Mouse (Mus musculus) kidney, embryonic 15.5 days (tissue): ENCODE measurements around the gene Raver1. TPM values are rescaled to one million over a fixed set of nuclear protein-coding genes. Genes with fewer than 3 reads are reported as not detected.

Source experiments
- ATAC-seq: fragments of 200-750 bp; cut with Nextera tagmentation; replicated peaks from 2 replicates; pipeline ENCODE4 v1.8.0; 2017; ENCODE audit warnings: moderate TSS enrichment; ENCODE audit not compliant: low FRiP score
- H3K27ac ChIP-seq: fragments of 300-500 bp; sonication (generic); 2 replicates; pipeline ENCODE4 v1.5.1; 2015; ENCODE audit warnings: mild to moderate bottlenecking, inconsistent platforms
- H3K27me3 ChIP-seq: fragments of 300-500 bp; sonication (generic); 2 replicates; pipeline ENCODE4 v1.6.1; 2015; ENCODE audit warnings: inconsistent platforms
- H3K36me3 ChIP-seq: fragments of 300-500 bp; sonication (generic); 2 replicates; pipeline ENCODE4 v1.6.1; 2015; ENCODE audit warnings: inconsistent platforms
- H3K4me1 ChIP-seq: fragments of 300-500 bp; sonication (generic); 2 replicates; pipeline ENCODE4 v1.6.1; 2015; ENCODE audit warnings: inconsistent platforms
- H3K4me2 ChIP-seq: fragments of 300-500 bp; sonication (generic); 2 replicates; pipeline ENCODE4 v1.6.1; 2015; ENCODE audit warnings: moderate library complexity, mild to moderate bottlenecking, inconsistent platforms
- H3K4me3 ChIP-seq: fragments of 300-500 bp; sonication (generic); replicated peaks from 2 replicates; pipeline ENCODE4 v1.5.1; 2015; ENCODE audit warnings: mild to moderate bottlenecking, inconsistent platforms
- H3K9ac ChIP-seq: fragments of 300-500 bp; sonication (generic); 2 replicates; pipeline ENCODE4 v1.6.1; 2015; ENCODE audit warnings: mild to moderate bottlenecking, inconsistent platforms
- H3K9me3 ChIP-seq: fragments of 300-500 bp; sonication (generic); replicated peaks from 2 replicates; pipeline ENCODE4 v1.6.1; 2016; ENCODE audit warnings: inconsistent platforms
- WGBS: fragments of 180-500 bp; shearing (Covaris S2); methylation state at CpG from one replicate; pipeline ENCODE4 v1.1.7; 2015; ENCODE audit warnings: mixed read lengths; 5-methylcytosine and 5-hydroxymethylcytosine counted together
- polyA plus RNA-seq: library from polyadenylated mRNA; unstranded; fragments of >200 nt; fragmentation: Nextera tagmentation; extraction: Ambion mirVana; gene quantifications from 2 replicates; pipeline ENCODE4 v1.2.1, GENCODE M21; 2015

Gene Raver1
- polyA plus RNA-seq, 1 experiment from 2014 or later: 76.3 TPM

- Histone ChIP-seq H3K27ac (no peak overlapping the region), H3K4me2 (no peak overlapping the region), H3K9ac (no peak overlapping the region), H3K27me3 (no peaks in the 10 kb centered on the region), H3K4me1 (peaks cover 8% of the 10 kb centered on the region), H3K9me3 (no peaks in the 10 kb centered on the region), H3K4me3 (no peak overlapping the region), H3K36me3 (peaks cover 44% of the 10 kb centered on the region)
- no peak for ATAC-seq
- 79% methylated on average over 2 of the region's 2 CpGs for WGBS
Observed at GRCm38 (mm10) chr9:21126259-21126627, 34.4 kb upstream of the Raver1 start.

- ATAC-seq: no peak
- 82% methylated on average over 9 of the region's 9 CpGs for WGBS
- Histone ChIP-seq H3K4me1 (peaks cover 8% of the 10 kb centered on the region), H3K36me3 (peaks cover 47% of the 10 kb centered on the region), H3K9ac (no peak overlapping the region), H3K4me3 (no peak overlapping the region), H3K27me3 (no peaks in the 10 kb centered on the region), H3K9me3 (no peaks in the 10 kb centered on the region), H3K4me2 (no peak overlapping the region), H3K27ac (no peak overlapping the region)
Observed at GRCm38 (mm10) chr9:21125502-21126258, 33.9 kb upstream of the Raver1 start.

GRCm38 (mm10) chr9:21124837-21125236 is 33.0 kb upstream of the Raver1 start:
- H3K4me2 ChIP-seq: no peak overlapping the region
- H3K27ac ChIP-seq: no peak overlapping the region
- no peak overlapping the region for H3K9ac ChIP-seq
- H3K4me3 ChIP-seq: no peak overlapping the region
- 84% methylated on average over 5 of the region's 5 CpGs for WGBS
- H3K4me1 ChIP-seq: no peaks in the 10 kb centered on the region
- ATAC-seq: no peak
- no peaks in the 10 kb centered on the region for H3K9me3 ChIP-seq
- H3K36me3 ChIP-seq: peaks cover 52% of the 10 kb centered on the region
- no peaks in the 10 kb centered on the region for H3K27me3 ChIP-seq

GRCm38 (mm10) chr9:21121483-21121882 is 29.7 kb upstream of the Raver1 start:
- no peak for ATAC-seq
- Histone ChIP-seq H3K4me2 (no peak overlapping the region), H3K36me3 (peaks cover 40% of the 10 kb centered on the region), H3K4me1 (no peaks in the 10 kb centered on the region), H3K9me3 (no peaks in the 10 kb centered on the region), H3K9ac (no peak overlapping the region), H3K27me3 (no peaks in the 10 kb centered on the region), H3K27ac (no peak overlapping the region), H3K4me3 (no peak overlapping the region)
- 89% methylated on average over 16 of the region's 16 CpGs for WGBS

GRCm38 (mm10) chr9:21117073-21117472 is 25.3 kb upstream of the Raver1 start:
- H3K9me3 ChIP-seq: no peaks in the 10 kb centered on the region
- no peak overlapping the region for H3K27ac ChIP-seq
- H3K4me1 ChIP-seq: no peaks in the 10 kb centered on the region
- no peaks in the 10 kb centered on the region for H3K27me3 ChIP-seq
- no peak overlapping the region for H3K4me3 ChIP-seq
- H3K36me3 ChIP-seq: peaks cover 15% of the 10 kb centered on the region
- 68% methylated on average over 6 of the region's 6 CpGs for WGBS
- ATAC-seq: no peak
- no peak overlapping the region for H3K9ac ChIP-seq
- H3K4me2 ChIP-seq: no peak overlapping the region

GRCm38 (mm10) chr9:21115105-21115504 is 23.3 kb upstream of the Raver1 start:
- H3K4me2 ChIP-seq: no peak overlapping the region
- no peaks in the 10 kb centered on the region for H3K4me1 ChIP-seq
- H3K36me3 ChIP-seq: peaks cover 3% of the 10 kb centered on the region; the same call in 1 of the 2 replicates
- no peak overlapping the region for H3K27ac ChIP-seq
- no peaks in the 10 kb centered on the region for H3K27me3 ChIP-seq
- no peak for ATAC-seq
- 87% methylated on average over 8 of the region's 8 CpGs for WGBS
- no peak overlapping the region for H3K4me3 ChIP-seq
- H3K9me3 ChIP-seq: no peaks in the 10 kb centered on the region
- H3K9ac ChIP-seq: no peak overlapping the region

- Histone ChIP-seq H3K9ac (no peak overlapping the region), H3K27ac (no peak overlapping the region), H3K4me2 (no peak overlapping the region), H3K9me3 (no peaks in the 10 kb centered on the region), H3K4me1 (no peaks in the 10 kb centered on the region), H3K27me3 (no peaks in the 10 kb centered on the region), H3K36me3 (no peaks in the 10 kb centered on the region), H3K4me3 (no peak overlapping the region)
- WGBS: 83% methylated on average over 7 of the region's 7 CpGs
- no peak for ATAC-seq
Observed at GRCm38 (mm10) chr9:21114190-21114589, 22.4 kb upstream of the Raver1 start.

GRCm38 (mm10) chr9:21113751-21114150 is 21.9 kb upstream of the Raver1 start:
- Histone ChIP-seq H3K9ac (no peak overlapping the region), H3K27ac (no peak overlapping the region), H3K4me2 (no peak overlapping the region), H3K9me3 (no peaks in the 10 kb centered on the region), H3K27me3 (no peaks in the 10 kb centered on the region), H3K36me3 (0 out of 2 replicates have a peak, but pooled peaks cover 3% of the 10 kb centered on the region), H3K4me1 (no peaks in the 10 kb centered on the region), H3K4me3 (no peak overlapping the region)
- ATAC-seq: no peak
- WGBS: 77% methylated on average over 6 of the region's 6 CpGs

GRCm38 (mm10) chr9:21107607-21108237 is 15.9 kb upstream of the Raver1 start:
- Histone ChIP-seq H3K9ac (no peak overlapping the region), H3K36me3 (0 out of 2 replicates have a peak, but pooled peaks cover 7% of the 10 kb centered on the region), H3K27ac (no peak overlapping the region), H3K27me3 (no peaks in the 10 kb centered on the region), H3K4me1 (0 out of 2 replicates have a peak, but pooled peaks cover 7% of the 10 kb centered on the region), H3K4me2 (no peak overlapping the region), H3K9me3 (no peaks in the 10 kb centered on the region), H3K4me3 (no peak overlapping the region)
- ATAC-seq: no peak
- WGBS: 52% methylated on average over 23 of the region's 23 CpGs

- H3K27me3 ChIP-seq: no peaks in the 10 kb centered on the region
- no peaks in the 10 kb centered on the region for H3K9me3 ChIP-seq
- WGBS: 71% methylated on average over 5 of the region's 5 CpGs
- H3K36me3 ChIP-seq: 0 out of 2 replicates have a peak, but pooled peaks cover 11% of the 10 kb centered on the region
- no peak for ATAC-seq
- no peak overlapping the region for H3K4me2 ChIP-seq
- H3K4me3 ChIP-seq: no peak overlapping the region
- H3K9ac ChIP-seq: no peak overlapping the region
- H3K4me1 ChIP-seq: 0 out of 2 replicates have a peak, but pooled peaks cover 7% of the 10 kb centered on the region
- no peak overlapping the region for H3K27ac ChIP-seq
Observed at GRCm38 (mm10) chr9:21105760-21106564, 14.2 kb upstream of the Raver1 start.

GRCm38 (mm10) chr9:21104814-21105213 is 13.0 kb upstream of the Raver1 start:
- Histone ChIP-seq H3K4me3 (no peak overlapping the region), H3K4me1 (0 out of 2 replicates have a peak, but pooled peaks cover 7% of the 10 kb centered on the region), H3K9me3 (no peaks in the 10 kb centered on the region), H3K9ac (no peak overlapping the region), H3K27me3 (no peaks in the 10 kb centered on the region), H3K4me2 (no peak overlapping the region), H3K27ac (no peak overlapping the region), H3K36me3 (0 out of 2 replicates have a peak, but pooled peaks cover 11% of the 10 kb centered on the region)
- 83% methylated on average over 6 of the region's 6 CpGs for WGBS
- ATAC-seq: no peak

GRCm38 (mm10) chr9:21102076-21102475 is 10.3 kb upstream of the Raver1 start:
- Histone ChIP-seq H3K27me3 (no peaks in the 10 kb centered on the region), H3K4me3 (no peak overlapping the region), H3K4me1 (0 out of 2 replicates have a peak, but pooled peaks cover 5% of the 10 kb centered on the region), H3K9me3 (no peaks in the 10 kb centered on the region), H3K4me2 (no peak overlapping the region), H3K36me3 (0 out of 2 replicates have a peak, but pooled peaks cover 8% of the 10 kb centered on the region), H3K27ac (no peak overlapping the region), H3K9ac (no peak overlapping the region)
- WGBS: 90% methylated on average over 2 of the region's 2 CpGs
- no peak for ATAC-seq
